Mouse (Mus musculus): ENCODE data around the gene Megf9. TPM values are rescaled to one million over a fixed set of nuclear protein-coding genes. Genes with fewer than 3 reads are reported as not detected.

Gene Megf9
- polyA plus RNA-seq, 1 experiment from 2014 or later, result 10.5 TPM

DNA sequence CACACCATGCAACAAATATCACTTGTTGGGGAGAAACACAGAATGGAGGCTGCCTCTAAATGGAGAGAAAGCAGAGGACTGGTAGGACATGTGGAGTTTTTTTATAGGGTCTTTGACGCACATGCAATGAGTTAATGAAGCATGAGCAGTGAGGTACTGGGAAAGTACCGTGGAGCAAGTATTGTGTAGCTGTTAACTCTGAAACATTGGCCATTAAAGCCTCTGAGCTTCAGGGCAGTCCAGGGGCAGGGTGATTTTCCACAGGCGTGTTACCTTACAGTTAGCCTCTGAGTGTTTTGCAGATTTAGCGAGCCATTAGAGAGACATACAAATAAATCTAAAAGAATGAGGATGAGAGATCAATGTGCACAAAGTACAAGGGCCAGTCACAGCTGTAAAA is 17.3 kb upstream of the Megf9 start:
- no peak overlapping the region for H3K4me3 ChIP-seq (ENCODE audit: low read depth, low read length)
- no peaks in the 10 kb centered on the region for H3K27me3 ChIP-seq (replicated peaks; ENCODE audit: insufficient read depth, low read length)
- DNase-seq (ENCODE audit: low spot score) (no peak), ATAC-seq (no peak)
- no peak overlapping the region for H3K4me2 ChIP-seq (replicated peaks; ENCODE audit: low read depth, low read length)
- H3K9ac ChIP-seq (replicated peaks; ENCODE audit: low read depth), result no peak overlapping the region
- no peaks in the 10 kb centered on the region for H3K4me1 ChIP-seq (ENCODE audit: insufficient read depth, low read depth, low read length)
- TF ChIP-seq EP300 (IDR thresholded peaks at IDR 0.05) (no peak), CTCF (IDR thresholded peaks at IDR 0.05) (no peak)
- no peak overlapping the region for H3K27ac ChIP-seq (ENCODE audit: low read length)
- no peaks in the 10 kb centered on the region for H3K36me3 ChIP-seq (ENCODE audit: insufficient read depth, low read length)
- WGBS, result 75% methylated on average over 4 of the region's 4 CpGs
- H3K9me3 ChIP-seq (ENCODE audit: low read length), result no peaks in the 10 kb centered on the region

DNA sequence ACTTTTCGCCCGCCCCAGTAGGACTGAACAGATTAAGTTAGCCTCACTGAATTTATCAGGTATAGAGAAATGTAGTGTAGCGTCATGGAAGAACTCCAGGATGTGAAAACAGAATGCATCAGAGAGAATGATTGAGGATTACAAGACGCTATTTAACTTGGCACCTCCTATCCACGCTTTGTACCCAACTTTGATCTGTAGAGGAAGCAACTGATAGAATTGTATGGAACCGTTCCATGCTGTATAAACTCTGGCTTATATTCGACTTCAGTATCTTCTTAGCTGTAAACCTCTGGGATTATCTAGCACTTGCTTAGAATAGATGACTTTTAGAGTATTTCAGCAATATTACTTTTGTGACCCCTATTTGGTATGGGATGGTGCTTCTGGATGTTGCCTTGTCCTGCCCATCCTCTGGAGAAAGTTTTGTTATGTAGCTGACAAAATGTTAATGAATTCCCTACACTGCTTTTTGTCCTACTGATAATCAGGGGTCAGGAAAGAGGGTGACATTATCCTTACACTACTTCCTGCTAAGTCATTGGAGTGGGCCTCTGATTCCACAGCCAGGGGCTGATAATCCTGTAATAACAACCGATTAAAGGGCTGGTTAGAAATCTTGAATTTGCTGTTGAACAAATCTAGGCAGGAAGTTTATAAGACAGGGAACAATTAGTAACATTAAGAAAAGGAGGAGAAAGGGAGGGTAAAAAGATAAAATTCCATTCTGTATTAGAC is 12.8 kb upstream of the Megf9 start:
- Histone ChIP-seq H3K27me3 (replicated peaks; ENCODE audit: insufficient read depth, low read length) (no peaks in the 10 kb centered on the region), H3K9me3 (ENCODE audit: low read length) (no peaks in the 10 kb centered on the region), H3K27ac (ENCODE audit: low read length) (no peak overlapping the region), H3K9ac (replicated peaks; ENCODE audit: low read depth) (no peak overlapping the region), H3K36me3 (ENCODE audit: insufficient read depth, low read length) (no peaks in the 10 kb centered on the region), H3K4me3 (ENCODE audit: low read depth, low read length) (no peak overlapping the region), H3K4me1 (ENCODE audit: insufficient read depth, low read depth, low read length) (no peaks in the 10 kb centered on the region), H3K4me2 (replicated peaks; ENCODE audit: low read depth, low read length) (no peak overlapping the region)
- DNase-seq (ENCODE audit: low spot score) (no peak), ATAC-seq (no peak)
- WGBS, result 85% methylated on average over 8 of the region's 8 CpGs
- no peak for TF ChIP-seq CTCF (IDR thresholded peaks at IDR 0.05)
- no peak for TF ChIP-seq EP300 (IDR thresholded peaks at IDR 0.05)

DNA sequence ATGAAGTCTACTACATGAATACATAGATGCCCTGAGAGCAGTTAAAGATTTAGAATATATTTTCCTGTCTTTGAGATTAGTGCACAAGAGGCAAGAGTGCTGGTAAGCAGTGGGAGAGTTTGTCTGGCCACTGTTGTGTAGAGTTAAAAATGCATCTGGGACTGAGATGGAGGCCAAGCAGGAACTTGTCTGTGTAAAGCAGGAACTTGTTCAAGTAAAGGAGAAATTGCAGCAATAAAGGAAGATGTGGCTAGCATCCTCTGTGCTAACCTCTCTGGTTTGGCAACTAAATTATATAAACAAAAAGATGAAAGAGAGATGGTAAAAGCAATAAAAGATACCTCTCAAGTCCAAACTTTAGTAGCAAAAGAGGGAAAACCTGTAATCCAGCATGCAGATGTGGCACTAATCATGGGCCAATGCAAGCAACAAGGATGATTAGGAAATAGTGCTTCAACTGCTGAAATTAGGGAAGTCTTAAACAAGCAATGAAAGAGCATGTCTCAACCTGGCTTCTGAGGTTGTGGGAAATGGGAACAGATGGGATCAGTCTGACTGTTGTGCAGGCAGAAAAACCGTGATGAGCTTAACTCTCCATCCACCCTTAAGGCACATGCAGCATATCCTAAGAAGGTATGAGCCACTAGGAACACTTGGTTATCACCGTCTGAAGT is 11.2 kb upstream of the Megf9 start:
- Histone ChIP-seq H3K4me2 (replicated peaks; ENCODE audit: low read depth, low read length) (no peak overlapping the region), H3K36me3 (ENCODE audit: insufficient read depth, low read length) (no peaks in the 10 kb centered on the region), H3K27me3 (replicated peaks; ENCODE audit: insufficient read depth, low read length) (no peaks in the 10 kb centered on the region), H3K9ac (replicated peaks; ENCODE audit: low read depth) (no peak overlapping the region), H3K4me1 (ENCODE audit: insufficient read depth, low read depth, low read length) (no peaks in the 10 kb centered on the region), H3K27ac (ENCODE audit: low read length) (no peak overlapping the region), H3K4me3 (ENCODE audit: low read depth, low read length) (no peak overlapping the region), H3K9me3 (ENCODE audit: low read length) (no peaks in the 10 kb centered on the region)
- WGBS, result 52% methylated on average over 2 of the region's 2 CpGs
- ATAC-seq (no peak), DNase-seq (ENCODE audit: low spot score) (no peak)
- TF ChIP-seq EP300 (IDR thresholded peaks at IDR 0.05) (no peak), CTCF (IDR thresholded peaks at IDR 0.05) (no peak)

GRCm38 (mm10) chr4:70544390-70544789 is 9.6 kb upstream of the Megf9 start:
- ATAC-seq (peak; percentile 93), DNase-seq (ENCODE audit: low spot score) (peak; percentile 85)
- WGBS, result 43% methylated on average over 3 of the region's 3 CpGs
- Histone ChIP-seq H3K9me3 (ENCODE audit: low read length) (no peaks in the 10 kb centered on the region), H3K4me1 (ENCODE audit: insufficient read depth, low read depth, low read length) (no peaks in the 10 kb centered on the region), H3K27ac (ENCODE audit: low read length) (peak overlapping the region; percentile 22; the same call in 1 of the 2 replicates), H3K36me3 (ENCODE audit: insufficient read depth, low read length) (no peaks in the 10 kb centered on the region), H3K4me2 (replicated peaks; ENCODE audit: low read depth, low read length) (no peak overlapping the region), H3K27me3 (replicated peaks; ENCODE audit: insufficient read depth, low read length) (no peaks in the 10 kb centered on the region), H3K9ac (replicated peaks; ENCODE audit: low read depth) (no peak overlapping the region), H3K4me3 (ENCODE audit: low read depth, low read length) (no peak overlapping the region)
- TF ChIP-seq CTCF (IDR thresholded peaks at IDR 0.05) (no peak), EP300 (IDR thresholded peaks at IDR 0.05) (peak; percentile 60; the same call in 1 of the 2 replicates)

- H3K9me3 ChIP-seq (ENCODE audit: low read length), result no peaks in the 10 kb centered on the region
- H3K9ac ChIP-seq (replicated peaks; ENCODE audit: low read depth), result no peak overlapping the region
- H3K4me1 ChIP-seq (ENCODE audit: insufficient read depth, low read depth, low read length), result no peaks in the 10 kb centered on the region
- H3K36me3 ChIP-seq (ENCODE audit: insufficient read depth, low read length), result no peaks in the 10 kb centered on the region
- no peak for DNase-seq (ENCODE audit: low spot score)
- no peak overlapping the region for H3K4me3 ChIP-seq (ENCODE audit: low read depth, low read length)
- TF ChIP-seq EP300 (IDR thresholded peaks at IDR 0.05) (no peak), CTCF (IDR thresholded peaks at IDR 0.05) (no peak)
- ATAC-seq, result no peak
- H3K27me3 ChIP-seq (replicated peaks; ENCODE audit: insufficient read depth, low read length), result no peaks in the 10 kb centered on the region
- H3K4me2 ChIP-seq (replicated peaks; ENCODE audit: low read depth, low read length), result no peak overlapping the region
- WGBS, result 30% methylated on average over 2 of the region's 2 CpGs
- H3K27ac ChIP-seq (ENCODE audit: low read length), result no peak overlapping the region
Measured at GRCm38 (mm10) chr4:70542387-70542786, 7.6 kb upstream of the Megf9 start.

GRCm38 (mm10) chr4:70540743-70541142 is 5.9 kb upstream of the Megf9 start:
- Histone ChIP-seq H3K27me3 (replicated peaks; ENCODE audit: insufficient read depth, low read length) (no peaks in the 10 kb centered on the region), H3K9me3 (ENCODE audit: low read length) (no peaks in the 10 kb centered on the region), H3K4me2 (replicated peaks; ENCODE audit: low read depth, low read length) (no peak overlapping the region), H3K27ac (ENCODE audit: low read length) (no peak overlapping the region), H3K4me3 (ENCODE audit: low read depth, low read length) (no peak overlapping the region), H3K36me3 (ENCODE audit: insufficient read depth, low read length) (no peaks in the 10 kb centered on the region), H3K9ac (replicated peaks; ENCODE audit: low read depth) (no peak overlapping the region), H3K4me1 (ENCODE audit: insufficient read depth, low read depth, low read length) (peaks cover 4% of the 10 kb centered on the region; the same call in 1 of the 2 replicates)
- ATAC-seq (no peak), DNase-seq (ENCODE audit: low spot score) (peak; percentile 53)
- TF ChIP-seq EP300 (IDR thresholded peaks at IDR 0.05), result no peak
- no peak for TF ChIP-seq CTCF (IDR thresholded peaks at IDR 0.05)
- 41% methylated on average over 6 of the region's 6 CpGs for WGBS

Data from lung, postnatal 0 days (tissue).